Mouse (Mus musculus): ENCODE data around the gene Ptpra.

- TF ChIP-seq CTCF (conservative IDR thresholded peaks at IDR 0.05 in 1 of 2, IDR thresholded peaks at IDR 0.05 in 1 of 2; ENCODE audit: low read depth in 2 of 2, low read length in 2 of 2): no peak
- TF ChIP-seq RAD21 (IDR thresholded peaks at IDR 0.05; ENCODE audit: low read depth, low read length): no peak
- TF ChIP-seq POLR2A (IDR thresholded peaks at IDR 0.05; ENCODE audit: low read depth, low read length): no peak
- no peak for TF ChIP-seq NRF1 (IDR thresholded peaks at IDR 0.05; ENCODE audit: low read depth, low read length)
- no peak for TF ChIP-seq JUN (IDR thresholded peaks at IDR 0.05; ENCODE audit: insufficient read depth, low read depth, low read length)
- no peak for TF ChIP-seq SIN3A (IDR thresholded peaks at IDR 0.05; ENCODE audit: low read length)
- no peak for TF ChIP-seq E2F4 (IDR thresholded peaks at IDR 0.05; ENCODE audit: insufficient replicate concordance, low read depth, low read length)
- no peak for TF ChIP-seq JUND (conservative IDR thresholded peaks at IDR 0.05; ENCODE audit: low read depth, low read length)
- TF ChIP-seq UBTF (IDR thresholded peaks at IDR 0.05; ENCODE audit: low read depth, low read length): no peak
- TF ChIP-seq TBP (conservative IDR thresholded peaks at IDR 0.05; ENCODE audit: low read depth, low read length): no peak
- TF ChIP-seq EP300 (IDR thresholded peaks at IDR 0.05; ENCODE audit: low read length): no peak
- no peak for TF ChIP-seq SMC3 (IDR thresholded peaks at IDR 0.05; ENCODE audit: low read depth, low read length)
These were observed 34.1 kb downstream of the Ptpra start for GRCm38 (mm10) chr2:130484206-130484605.

Measured in CH12.LX (cell line).